Mouse (Mus musculus) right cerebral cortex, postnatal 36 days (tissue): ENCODE data around the gene Sod3.
A peak's percentile ranks its signal among the peaks of the same experiment; 100 is the strongest.

Source experiments
- DNase-seq, 2 experiments: peaks; one replicate each; pipeline ENCODE4 v3.0.0; 2022; ENCODE audit warnings: low spot score in 2 of 2, mixed read lengths in 1 of 2

The Sod3 gene

DNA sequence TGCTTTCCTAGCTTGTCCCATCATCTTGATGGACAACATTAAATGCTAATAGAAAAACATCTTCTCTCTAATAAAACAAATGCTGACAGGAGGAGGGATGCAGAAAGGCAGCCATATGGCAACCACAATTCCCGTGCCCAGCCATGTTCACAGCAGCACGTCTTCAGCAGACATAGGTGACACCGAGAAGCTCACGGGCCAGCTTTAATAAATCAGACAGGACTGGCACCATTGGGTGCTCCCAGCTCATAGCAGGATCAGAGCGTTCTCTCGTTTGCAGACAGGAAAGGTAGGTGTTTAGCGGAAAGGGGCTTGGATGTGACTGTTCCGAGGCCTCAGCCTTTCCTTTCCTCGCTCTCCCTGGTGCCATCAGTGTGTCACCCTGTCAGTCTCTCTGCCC is 12.3 kb downstream of the Sod3 start:
- no peak for DNase-seq

DNA sequence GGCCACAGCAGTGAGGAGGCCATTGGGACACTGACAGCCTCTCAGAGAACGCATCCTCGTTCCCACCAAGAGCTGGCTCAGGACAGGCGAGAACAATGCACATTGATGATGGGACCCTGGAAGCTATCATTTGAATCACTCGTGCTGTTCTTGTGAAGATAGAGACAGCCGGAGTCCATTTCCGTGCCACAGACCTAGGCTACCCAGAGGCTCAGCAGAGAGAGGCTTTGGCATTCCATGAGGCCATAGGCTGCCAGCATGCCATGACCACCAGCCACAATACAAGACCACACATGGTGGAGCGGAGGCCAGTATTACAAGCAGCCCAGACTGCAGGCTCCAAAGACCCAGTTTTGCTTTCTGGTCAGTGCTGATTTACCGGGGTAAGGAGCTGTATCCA is 19.2 kb downstream of the Sod3 start:
- DNase-seq = no peak

DNA sequence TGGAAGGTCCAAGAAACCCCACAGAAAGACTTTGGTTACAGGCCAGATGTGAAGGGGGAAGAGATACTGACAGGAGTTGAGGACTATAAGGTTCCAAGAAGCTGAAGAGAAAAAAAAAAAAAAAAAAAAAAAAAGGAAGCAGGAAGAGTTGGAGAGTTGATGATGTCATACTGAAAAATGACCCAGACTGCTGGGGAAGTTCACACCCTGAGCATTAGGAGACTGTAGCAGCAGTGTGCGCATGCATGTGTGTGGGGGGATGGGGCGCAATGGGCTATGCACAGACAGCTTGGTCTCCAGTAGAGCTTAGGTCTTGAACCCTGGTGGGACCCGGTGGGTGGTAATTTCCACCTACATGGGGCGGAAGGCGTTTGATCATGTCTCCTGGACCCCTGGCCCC is 20.2 kb downstream of the Sod3 start:
- DNase-seq = no peak

DNA sequence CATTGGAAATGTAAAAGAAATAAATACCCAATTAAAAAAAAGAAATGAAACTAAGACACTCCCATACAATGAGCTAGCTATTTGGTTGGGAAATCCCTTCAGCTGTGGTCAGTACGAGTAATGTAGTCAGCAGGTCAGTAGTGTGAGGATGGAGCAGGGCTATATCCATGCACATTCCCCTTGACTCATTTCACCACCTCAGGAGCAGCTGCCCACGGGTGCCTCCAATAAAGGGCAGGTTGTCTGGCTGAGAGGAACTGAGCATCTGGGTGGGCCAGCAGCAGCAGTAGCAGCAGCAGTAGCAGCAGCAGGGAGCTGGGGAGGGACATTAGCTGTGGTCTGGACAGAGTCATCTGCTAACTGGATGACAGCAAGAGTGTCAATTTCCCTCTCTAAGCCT is 22.4 kb downstream of the Sod3 start:
- no peak for DNase-seq

DNA sequence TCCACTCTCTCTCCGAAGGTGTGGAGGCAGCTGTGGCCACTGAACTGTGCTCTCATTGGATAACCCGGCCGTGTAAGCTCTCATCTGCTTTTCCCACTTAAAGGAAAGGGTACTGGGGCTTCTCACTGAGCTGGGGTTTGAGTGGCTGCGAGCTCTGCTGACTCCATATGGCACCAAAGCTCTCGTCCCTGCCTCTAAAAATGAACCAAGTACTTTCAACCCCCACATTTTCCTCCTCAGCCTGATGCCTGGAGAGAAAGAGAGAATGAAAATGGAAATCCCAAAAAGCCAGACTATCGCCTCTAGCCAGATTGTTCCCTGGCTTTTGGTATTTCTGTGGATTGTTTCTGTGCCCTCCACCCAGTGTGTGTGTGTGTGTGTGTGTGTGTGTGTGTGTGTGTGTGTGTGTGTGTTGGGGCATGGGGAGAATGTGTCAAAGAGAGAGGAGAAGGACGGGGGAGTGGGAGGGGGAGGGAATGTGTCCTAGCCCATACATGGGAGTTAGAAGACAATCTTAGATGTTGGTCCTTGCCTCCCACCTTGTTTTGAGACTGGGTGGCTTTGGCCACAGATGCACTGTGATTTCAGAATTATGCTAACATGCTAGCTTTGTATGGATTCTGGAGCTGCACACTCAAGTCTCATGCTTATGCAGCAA is 24.6 kb downstream of the Sod3 start:
- DNase-seq = peak in 1 of 2 experiments; percentile 56

DNA sequence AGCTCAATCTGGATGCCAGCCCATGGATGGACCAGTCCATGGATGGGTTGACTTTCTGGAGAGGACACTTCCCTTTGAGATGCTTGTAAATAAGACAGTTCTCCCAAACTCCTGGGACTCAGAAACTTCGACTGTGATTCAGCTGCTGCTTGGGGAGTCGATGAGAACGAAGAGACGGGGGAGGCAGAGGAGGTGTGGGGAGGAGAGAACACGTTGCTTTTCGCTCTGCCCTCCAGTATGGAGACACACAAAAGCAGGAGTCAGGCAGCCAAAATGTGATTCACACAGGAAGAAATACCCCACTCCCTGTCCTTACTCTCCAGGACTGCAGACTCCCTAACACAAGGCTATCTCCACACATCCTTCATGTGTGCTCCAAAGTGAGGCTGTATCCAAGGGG is 26.8 kb downstream of the Sod3 start:
- DNase-seq = peak; percentile 37 to 76

DNA sequence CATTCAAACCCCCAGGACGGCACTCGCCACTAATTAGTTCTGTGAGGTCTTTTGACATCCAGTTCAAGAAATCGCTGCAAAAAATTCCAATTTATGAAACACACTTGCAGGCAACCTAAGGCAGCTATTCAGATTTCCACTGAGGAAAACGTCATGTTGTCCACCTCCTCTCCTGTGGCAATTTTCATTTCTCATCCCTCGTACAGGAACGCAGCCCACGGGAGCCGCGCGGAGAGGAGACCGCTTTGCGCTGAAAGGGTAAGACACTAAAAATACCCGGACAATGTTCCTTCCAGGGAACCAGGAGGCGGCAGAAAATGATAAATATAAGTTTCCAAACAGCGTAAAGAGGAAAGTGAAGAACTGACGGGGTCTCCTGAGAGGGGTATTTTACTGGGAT is 27.9 kb downstream of the Sod3 start:
- DNase-seq = peak; percentile 37 to 64

DNA sequence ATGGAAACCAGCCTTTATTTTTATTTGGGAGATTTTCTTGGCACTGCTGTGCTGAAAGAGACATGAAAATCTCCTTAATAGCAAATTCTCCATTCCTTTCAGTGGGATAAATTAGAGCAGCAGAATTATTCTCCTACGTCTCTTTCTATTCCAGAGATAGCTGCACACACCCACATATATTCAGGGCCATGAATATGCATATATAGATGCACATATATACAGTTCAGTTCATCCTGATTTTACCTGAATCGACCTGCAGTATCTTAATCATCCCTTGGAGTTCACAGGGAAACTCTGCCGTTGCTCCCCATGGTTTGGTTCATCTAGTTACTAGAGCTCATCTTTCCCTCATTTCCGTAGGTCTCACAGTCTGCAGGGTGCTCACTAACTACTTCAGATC is 30.2 kb downstream of the Sod3 start:
- DNase-seq = no peak

DNA sequence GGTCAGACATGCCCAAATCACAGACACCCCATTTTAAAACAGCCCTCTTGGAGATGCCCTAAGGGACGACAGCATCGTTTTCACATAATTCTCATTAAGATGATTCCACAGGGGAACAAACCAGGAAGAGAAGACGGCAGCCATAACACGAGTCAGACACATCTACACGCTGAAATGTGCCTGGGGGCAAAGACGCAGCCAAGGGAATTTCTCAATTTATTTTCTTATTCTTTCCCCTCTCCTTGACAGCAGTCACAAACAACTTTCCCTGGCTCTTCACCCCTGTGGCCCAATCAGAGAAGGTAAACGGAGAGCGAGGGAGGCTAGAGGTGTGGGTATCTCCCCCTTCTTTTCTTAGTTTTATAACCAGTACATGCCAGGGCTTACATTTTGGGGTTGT is 40.8 kb downstream of the Sod3 start:
- DNase-seq = no peak

DNA sequence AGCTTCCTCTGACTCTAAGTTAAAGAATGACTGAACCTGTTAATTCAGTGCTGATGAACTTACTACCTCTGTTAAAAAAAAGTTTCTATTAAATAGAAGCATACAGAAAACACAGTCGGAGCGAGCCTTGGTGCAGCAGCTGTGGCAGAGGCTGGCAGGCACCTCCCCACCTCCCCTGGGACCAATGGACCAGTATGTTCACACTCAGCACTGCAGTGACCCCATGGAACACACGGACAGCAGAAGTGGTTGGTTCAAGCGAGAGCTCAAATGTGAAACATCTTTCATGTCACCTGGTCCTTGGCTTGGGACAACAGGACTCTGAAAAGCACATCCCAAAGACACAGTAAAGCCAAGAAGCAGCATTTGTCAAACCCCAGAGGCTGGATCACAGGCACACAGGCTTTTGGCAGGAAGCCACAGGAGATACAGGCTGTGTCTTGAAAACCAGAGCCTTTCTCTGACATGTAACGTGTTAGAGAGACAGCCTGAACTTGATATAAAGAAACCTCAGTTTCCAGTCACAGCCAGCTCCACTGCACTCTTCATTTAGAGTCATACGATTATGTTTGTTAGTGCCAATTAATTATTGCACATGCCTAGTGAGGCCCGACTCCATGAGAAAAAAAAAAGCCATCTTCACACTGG is 45.2 kb downstream of the Sod3 start:
- DNase-seq = no peak

DNA sequence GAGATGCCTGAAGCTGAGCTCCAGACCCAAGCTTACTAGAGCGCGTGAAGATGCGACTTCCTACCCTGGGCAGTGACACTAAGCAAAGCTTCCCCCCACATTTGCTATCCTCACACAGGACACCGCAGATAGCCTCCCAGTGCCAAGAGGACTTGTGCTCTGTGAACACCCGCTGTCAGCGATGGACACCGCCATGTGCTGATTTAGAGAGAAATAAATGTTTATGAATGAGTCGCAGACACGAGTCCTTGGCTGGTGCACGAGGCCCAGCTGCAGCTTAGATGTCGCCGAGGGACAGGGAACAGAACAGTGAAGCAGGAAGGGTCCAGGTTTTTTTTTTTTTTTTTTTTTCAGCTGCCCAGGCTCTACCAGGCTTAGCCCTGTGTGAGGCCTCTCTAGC is 46.6 kb downstream of the Sod3 start:
- DNase-seq = no peak

DNA sequence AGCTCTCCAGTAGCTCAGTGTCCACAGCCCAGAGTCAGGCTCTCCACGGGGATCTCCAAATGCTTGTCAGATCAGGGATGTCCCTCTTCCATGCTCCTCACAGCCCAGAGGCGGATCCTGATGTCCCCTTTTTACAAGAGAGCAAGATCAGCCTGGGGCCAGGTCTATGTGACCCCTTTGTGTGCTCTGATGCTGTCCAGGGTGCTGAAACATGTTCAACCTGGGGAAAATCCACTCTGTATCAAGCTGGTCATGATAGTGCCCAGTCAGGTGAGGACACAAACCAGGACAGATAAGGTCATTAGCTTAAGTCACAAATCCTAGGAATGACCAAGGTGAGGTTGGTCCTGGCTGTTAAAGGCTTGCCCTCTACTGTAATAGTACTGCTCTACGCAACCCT is 48.0 kb downstream of the Sod3 start:
- no peak for DNase-seq

DNA sequence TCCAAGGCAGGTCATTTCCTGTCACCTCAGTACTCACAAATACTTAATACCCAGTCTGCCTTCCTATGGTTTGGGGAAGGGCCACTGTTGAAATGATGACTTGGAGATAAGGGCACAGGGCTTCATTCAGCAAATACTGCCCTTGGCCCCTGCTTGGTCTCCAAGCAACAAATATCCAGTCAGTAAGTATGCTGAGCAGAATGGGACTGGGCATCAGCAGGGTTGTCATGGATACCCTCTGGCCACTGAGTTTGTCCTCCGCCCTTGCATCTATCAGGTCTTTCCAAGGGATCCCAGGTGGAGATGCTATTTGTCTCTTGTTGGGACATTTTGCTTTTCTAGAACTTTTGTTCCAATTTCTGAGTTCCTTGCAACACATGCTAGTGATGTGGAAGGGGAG is 51.6 kb downstream of the Sod3 start:
- DNase-seq = no peak

DNA sequence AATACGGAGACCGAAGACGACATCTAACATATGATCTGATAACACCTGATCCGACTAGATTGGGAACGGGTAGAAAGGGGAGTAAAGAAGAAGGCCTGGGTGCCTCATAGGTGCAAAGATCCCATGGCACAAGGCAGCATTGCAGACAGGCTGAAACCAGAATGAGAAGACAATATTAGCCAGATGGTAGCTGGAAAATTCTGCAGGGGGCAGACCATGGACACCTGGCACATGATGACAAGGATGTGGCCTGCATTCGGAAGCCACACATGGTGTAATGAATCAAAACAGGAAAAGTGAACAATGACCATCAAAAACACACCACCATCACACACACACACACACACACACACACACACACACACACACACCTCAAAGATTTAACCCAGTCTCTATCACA is 52.3 kb downstream of the Sod3 start:
- no peak for DNase-seq

DNA sequence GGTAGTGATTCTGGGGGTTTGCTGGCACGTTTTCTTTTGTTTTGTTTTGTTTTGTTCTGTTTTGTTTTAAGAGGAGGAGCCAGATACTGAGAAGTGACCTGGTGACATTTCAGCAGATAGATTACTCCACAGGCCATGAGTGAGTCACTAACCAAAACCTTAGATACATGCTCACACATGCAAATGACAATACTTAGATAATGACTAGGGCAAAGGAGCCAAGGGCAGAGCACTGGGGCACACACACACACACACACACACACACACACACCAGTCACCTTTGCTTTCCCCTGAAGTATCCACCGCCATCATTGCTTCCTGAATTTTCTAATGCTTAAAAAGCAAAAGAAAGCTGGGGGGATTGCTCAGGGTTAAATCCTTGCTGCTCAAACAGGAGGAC is 52.9 kb downstream of the Sod3 start:
- DNase-seq = no peak
